Mouse (Mus musculus) hematopoietic multipotent progenitor cell, adult 10-12 weeks (in vitro differentiated cells): ENCODE results near the gene Gm21118. TPM values are rescaled to one million over a fixed set of nuclear protein-coding genes. Genes with fewer than 3 reads are reported as not detected.

Experiments used
- polyA plus RNA-seq: library from polyadenylated mRNA; stranded (reverse); fragments of >175 nt; gene quantifications from 2 replicates; pipeline ENCODE4 v1.2.3, GENCODE M21; 2012; ENCODE audit warnings: low replicate concordance

Gm21118 gene
- not detected in 2 replicates for polyA plus RNA-seq

DNA sequence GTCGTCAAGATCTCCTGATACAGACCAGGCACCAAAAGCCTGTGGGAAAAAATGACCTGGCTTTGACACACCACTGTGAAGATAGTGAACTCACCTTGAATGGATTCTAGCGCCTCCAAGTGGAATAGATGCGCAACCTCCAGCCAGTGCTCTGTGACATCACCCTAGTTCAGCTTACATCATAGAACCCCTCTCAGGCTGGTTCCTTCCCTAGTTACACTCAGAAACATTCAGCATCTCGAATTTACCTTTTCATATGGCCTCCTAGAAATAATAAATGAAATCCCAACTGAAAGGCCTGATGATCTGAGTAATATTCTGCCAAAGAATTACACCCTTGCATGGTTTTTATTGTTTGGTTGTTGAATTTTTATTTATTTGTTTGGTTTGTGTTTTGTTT is at the start of gene Gm21118:
TSS of gene Gm21118 (minus strand) at position 101 of the 400 bp plus-strand sequence.

GRCm38 (mm10) chrY:70303187-70303586 is 29.7 kb upstream of the Gm21118 start, which contains the start of the genes Gm29423 and Gm29644:
TSS of gene Gm29423 (minus strand) at chrY:70303287.
TSS of gene Gm29644 (minus strand) at chrY:70303343.

Other genes with a start within 250 kb of the Gm21118 start
- gene Gm29423, start 29.6 kb upstream of the Gm21118 start, polyA plus RNA-seq, result not detected in 2 replicates
- gene Gm29644, start 29.7 kb upstream of the Gm21118 start, polyA plus RNA-seq, result not detected in 2 replicates
- not detected in 2 replicates for gene Gm20888, start 168.2 kb upstream of the Gm21118 start, polyA plus RNA-seq